Mouse (Mus musculus): ENCODE results near the gene 4930469K13Rik. TPM values are rescaled to one million over a fixed set of nuclear protein-coding genes. Genes with fewer than 3 reads are reported as not detected.
A peak's percentile ranks its signal among the peaks of the same experiment; 100 is the strongest.

The 4930469K13Rik gene
- total RNA-seq, 2 experiments from 2014 or later: not detected

DNA sequence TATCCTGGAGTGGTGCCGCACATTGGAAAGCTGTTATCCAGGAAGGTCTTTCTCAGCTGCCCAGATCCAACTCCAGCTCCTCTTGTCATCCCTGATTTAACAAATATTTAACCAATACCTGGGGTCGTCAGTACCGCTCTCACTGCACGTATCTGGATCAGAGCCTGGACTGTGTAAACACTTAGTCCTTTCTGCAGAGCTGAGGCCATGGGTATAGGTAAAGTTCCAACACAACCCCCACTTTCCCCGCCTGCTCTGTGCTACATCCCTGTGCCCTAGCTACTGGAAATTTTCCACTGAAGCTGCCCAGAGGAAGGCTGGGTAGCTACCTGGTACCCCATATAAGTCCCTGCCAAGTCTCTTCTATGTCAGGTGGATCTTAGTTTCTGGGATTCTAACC, 108.4 kb downstream of the 4930469K13Rik start:
- Histone ChIP-seq H3K4me3 (no peak overlapping the region), H3K27ac (no peak overlapping the region)
- DNase-seq (ENCODE audit: low spot score in 2 of 2): no peak
- no peak for TF ChIP-seq CTCF (conservative IDR thresholded peaks at IDR 0.05)

DNA sequence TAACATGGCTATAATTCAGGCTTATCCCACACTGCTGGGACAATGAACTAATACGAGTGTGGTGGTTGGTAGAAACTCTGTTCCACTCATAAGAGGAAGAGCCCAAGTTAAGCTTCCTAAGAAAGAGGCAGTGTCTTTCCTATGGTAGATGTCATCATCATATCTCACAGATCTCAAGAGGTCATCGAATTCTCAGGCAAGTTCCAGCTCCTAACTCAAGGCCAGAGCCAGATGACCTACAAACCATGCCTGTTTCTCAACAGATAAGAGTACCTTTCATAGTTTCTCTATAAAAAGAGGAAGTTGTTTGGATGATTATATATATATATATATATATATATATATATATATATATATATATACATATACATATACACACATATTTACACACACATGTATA, 111.8 kb downstream of the 4930469K13Rik start:
- no peak for DNase-seq (ENCODE audit: low spot score in 2 of 2)
- no peak overlapping the region for H3K4me3 ChIP-seq
- H3K27ac ChIP-seq: no peak overlapping the region
- TF ChIP-seq CTCF (conservative IDR thresholded peaks at IDR 0.05): no peak

DNA sequence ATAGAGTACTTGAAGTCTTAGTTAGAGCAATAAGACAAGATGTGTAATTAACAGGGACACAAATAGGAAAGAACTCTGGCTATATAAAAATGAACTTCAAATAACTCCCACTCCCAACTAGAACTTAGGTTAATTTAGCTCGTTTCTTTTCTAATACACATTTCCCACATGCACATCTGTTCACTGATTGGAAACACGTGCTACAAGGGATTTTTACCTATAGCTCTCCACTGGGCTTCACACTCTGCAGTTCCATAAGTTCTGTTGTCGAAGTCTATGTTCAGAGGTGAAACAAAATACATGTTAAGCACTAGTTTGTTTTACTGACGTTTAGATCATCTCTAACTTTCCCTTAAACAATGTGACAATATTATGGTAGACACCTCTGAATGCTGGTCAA, 118.2 kb downstream of the 4930469K13Rik start:
- TF ChIP-seq CTCF (conservative IDR thresholded peaks at IDR 0.05): no peak
- no peak overlapping the region for H3K27ac ChIP-seq
- DNase-seq (ENCODE audit: low spot score in 2 of 2): no peak
- H3K4me3 ChIP-seq: no peak overlapping the region

DNA sequence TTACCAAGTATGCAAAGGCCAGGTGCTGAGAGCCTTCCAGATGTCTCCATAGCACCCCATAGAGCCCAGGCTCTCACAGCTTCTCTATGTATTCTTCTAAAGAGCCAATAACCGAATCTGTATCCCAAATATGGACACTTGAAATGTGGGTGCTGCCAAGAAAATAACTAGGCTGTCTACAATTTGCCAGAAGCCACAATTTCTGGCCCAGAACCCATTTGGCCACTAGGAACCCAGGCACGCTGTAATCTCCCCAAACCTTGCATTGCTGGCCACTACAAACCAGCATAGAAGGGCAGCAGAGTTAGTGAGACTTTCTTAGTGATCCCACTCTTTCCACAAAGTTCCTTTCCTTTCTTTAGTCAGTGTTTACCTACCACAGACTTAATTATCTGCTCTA, 123.2 kb downstream of the 4930469K13Rik start:
- no peak for DNase-seq (ENCODE audit: low spot score in 2 of 2)

DNA sequence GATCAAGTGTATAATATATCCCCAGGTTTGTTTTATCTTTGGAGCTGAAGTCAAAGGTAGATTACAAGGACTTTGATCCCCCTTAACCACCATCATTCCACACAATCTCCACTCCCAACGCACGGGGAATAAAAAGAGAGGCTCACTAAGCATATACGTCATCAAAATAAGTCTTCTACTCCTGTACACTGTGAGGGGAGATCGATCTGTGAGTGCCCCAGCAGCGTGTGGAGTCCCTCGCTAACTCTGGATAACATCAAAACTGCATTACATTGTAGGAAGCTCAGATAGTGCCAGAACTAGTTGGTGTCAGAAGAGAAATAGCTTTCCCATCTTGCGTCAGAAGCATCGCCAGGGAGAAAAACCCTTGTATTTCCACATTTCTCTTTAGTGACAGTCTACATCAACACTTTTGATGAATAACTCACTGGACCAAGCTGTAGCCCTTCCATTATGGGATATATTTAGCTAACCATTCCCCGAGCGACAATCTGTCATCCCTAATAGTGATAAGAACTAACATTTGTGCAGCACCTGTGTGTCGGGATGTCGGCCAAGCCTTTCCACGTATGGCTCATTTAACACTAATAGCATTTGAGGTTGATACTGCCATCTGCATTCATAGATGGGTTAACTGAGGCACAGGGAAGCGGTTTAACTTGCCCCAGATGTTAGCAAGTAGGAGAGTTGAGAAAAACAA, 123.9 kb downstream of the 4930469K13Rik start:
- TF ChIP-seq CTCF (conservative IDR thresholded peaks at IDR 0.05): no peak
- no peak for DNase-seq (ENCODE audit: low spot score in 2 of 2)
- no peak overlapping the region for H3K27ac ChIP-seq
- H3K4me3 ChIP-seq: no peak overlapping the region

More for the DNA sequence above, 123.2 kb downstream of the 4930469K13Rik start:
- no peak for TF ChIP-seq CTCF (conservative IDR thresholded peaks at IDR 0.05)
- no peak overlapping the region for H3K27ac ChIP-seq
- H3K4me3 ChIP-seq: no peak overlapping the region

DNA sequence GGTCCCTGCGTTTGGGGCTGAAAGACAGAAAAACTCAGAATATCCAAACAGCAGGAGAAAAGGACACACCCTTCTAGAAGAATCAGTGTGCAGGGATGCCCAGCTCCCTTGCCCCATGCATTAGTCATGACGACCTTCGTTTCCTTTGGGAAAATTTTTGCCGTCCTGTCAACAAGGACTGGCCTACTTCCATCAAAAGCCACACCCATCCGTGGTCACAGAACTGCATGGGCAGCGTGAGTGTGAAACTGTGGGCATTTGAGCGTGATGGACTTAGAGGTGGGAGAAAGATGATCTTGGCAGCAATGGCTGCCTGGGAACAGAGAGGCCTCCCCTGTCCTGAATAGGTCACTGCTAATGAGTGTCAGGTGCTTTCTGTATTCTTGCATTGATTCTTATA, 126.2 kb downstream of the 4930469K13Rik start:
- Histone ChIP-seq H3K27ac (no peak overlapping the region), H3K4me3 (no peak overlapping the region)
- TF ChIP-seq CTCF (conservative IDR thresholded peaks at IDR 0.05): no peak
- DNase-seq (ENCODE audit: low spot score in 2 of 2): no peak

DNA sequence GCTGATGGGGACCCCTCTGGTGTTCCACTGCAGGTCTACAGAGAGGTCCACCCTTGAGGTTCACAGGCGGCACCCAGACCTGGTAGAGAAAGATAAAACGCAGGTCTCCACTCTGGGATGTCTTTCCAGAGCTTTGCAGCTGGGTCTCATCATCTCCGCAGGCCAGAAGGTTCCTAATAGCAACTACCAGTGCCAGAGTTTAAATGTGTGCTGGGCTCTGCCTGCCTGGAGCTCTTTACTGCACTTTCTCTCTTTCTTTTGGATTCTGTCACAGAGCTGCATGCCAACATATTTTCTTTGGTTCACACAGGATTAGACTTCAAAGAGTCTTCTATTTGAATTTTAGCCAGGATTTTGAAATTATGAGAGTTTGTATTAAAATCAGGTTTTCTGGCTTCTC, 129.2 kb downstream of the 4930469K13Rik start:
- DNase-seq (ENCODE audit: low spot score in 2 of 2): no peak
- no peak for TF ChIP-seq CTCF (conservative IDR thresholded peaks at IDR 0.05)
- H3K4me3 ChIP-seq: no peak overlapping the region
- no peak overlapping the region for H3K27ac ChIP-seq

DNA sequence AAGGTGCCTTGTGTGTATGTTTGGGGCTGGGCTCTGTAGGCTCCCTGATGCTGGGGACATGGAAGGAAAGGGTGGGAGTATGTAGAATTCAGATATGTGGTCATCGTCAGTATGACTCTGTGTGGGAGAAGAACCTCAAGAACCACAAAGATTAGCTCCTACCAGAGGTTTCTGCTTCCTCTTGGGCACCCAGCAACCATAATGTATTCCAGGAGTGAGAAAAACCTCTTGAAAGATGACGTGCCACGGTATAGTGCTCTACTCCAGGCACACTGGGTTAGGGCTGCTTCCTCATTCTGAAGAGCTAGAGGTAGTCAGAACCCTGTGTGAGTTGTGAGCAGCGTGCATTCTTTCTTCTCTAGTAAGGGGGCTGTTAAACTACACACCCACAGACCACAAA, 130.6 kb downstream of the 4930469K13Rik start:
- DNase-seq (ENCODE audit: low spot score in 2 of 2): no peak
- TF ChIP-seq CTCF (conservative IDR thresholded peaks at IDR 0.05): no peak
- Histone ChIP-seq H3K27ac (no peak overlapping the region), H3K4me3 (no peak overlapping the region)

DNA sequence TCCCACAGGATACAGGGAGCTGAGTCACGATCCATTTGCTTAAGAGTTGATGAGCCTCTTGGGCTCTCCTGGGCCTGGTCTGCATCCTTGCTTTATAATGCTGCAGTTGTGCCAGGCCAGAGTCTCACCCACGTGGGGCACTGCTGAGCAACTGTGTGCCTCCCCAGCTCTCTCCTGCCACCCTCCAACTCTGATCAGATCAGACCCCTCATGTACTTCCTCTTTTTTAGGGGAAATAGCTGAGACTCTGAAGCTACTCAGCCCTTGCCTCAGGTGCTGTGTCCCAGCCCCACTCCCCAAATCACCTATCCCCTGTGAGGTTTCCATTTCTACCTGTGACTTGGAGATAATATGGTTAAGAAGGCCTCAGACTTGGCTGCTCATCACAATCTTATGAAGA, 133.0 kb downstream of the 4930469K13Rik start:
- no peak for TF ChIP-seq CTCF (conservative IDR thresholded peaks at IDR 0.05)
- DNase-seq (ENCODE audit: low spot score in 2 of 2): no peak
- H3K27ac ChIP-seq: no peak overlapping the region
- H3K4me3 ChIP-seq: no peak overlapping the region

DNA sequence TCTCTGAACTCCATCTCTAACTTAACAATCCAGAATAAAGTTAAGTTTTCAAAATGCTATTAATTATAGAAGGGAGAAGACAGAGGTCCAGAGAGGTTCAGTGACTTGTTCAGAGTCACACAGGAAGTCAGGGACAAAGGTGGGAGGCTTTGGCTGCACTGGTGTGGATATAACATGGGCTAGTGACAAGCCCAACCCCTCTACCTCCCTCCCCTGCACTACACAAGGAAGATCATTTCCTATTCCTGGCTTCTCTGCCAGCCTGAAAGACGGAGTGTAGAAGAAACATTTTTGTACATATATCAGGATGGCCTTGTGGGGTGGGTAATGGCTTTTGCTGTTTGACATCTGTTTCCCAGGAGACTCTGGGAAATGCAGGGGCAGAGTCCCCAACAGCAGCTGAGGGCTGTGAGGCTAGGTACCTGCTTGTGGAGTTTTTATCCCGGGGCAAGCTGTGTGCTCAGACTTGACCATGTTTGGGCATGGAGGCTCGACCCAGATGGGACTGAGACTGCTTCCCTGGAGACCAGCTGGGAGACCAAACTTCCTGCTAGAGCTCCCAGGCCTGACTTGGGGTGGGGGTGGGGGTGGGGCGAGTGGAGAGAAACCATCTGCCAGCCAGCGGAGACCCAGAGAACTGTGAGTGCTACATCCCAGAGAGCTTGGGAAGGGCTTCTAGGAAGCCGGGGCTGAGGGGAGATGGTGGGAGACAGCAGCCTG, 135.5 kb downstream of the 4930469K13Rik start, which contains the start of gene Kcnmb1:
Gene Kcnmb1, plus strand, starts transcription at position 326 of the 720 bp plus-strand sequence.
- H3K4me3 ChIP-seq: no peak within 1 kb of the TSS
- TF ChIP-seq CTCF (conservative IDR thresholded peaks at IDR 0.05): no peak
- no peak for DNase-seq (ENCODE audit: low spot score in 2 of 2)
- no peak within 1 kb of the TSS for H3K27ac ChIP-seq

DNA sequence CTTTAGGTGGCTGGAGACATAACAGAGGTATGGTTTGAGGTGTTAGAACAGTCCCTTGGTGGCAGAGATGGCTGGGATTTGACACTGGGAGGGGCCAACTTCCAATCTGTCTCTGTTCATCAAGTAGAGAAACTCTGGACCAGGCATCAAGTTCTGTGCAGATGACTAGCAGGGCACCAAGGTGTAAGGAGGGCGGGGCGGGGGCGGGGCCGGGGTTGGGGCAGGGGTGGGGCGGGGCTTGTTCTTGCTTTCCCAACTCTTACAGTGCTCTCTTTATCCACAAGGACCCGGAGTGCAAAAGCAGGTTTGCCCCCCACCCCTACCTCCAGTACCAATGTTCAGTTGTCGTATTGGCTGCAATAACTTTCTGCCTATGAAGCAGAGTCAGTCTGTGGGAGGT, 136.2 kb downstream of the 4930469K13Rik start:
- H3K27ac ChIP-seq: no peak overlapping the region
- no peak overlapping the region for H3K4me3 ChIP-seq
- no peak for TF ChIP-seq CTCF (conservative IDR thresholded peaks at IDR 0.05)
- no peak for DNase-seq (ENCODE audit: low spot score in 2 of 2)

DNA sequence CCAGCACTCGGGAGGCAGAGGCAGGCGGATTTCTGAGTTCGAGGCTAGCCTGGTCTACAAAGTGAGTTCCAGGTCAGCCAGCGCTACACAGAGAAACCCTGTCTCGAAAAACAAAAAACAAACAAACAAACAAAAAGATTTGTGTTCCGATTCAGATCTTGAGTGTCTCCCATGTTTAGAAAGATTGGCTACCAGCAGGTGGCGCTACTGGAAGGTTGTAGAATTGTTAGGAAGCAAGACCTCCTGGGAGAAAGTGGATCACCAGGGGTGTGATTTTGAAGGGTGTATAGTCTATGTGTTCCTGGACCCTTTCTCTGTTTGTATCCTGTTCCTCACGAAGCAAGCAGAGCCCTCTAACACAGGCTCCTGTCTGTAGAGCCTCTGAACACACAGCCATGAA, 139.6 kb downstream of the 4930469K13Rik start:
- no peak overlapping the region for H3K27ac ChIP-seq
- DNase-seq (ENCODE audit: low spot score in 2 of 2): peak in 1 of 2 experiments; percentile 37
- no peak overlapping the region for H3K4me3 ChIP-seq
- peak; percentile 78 for TF ChIP-seq CTCF (conservative IDR thresholded peaks at IDR 0.05)

DNA sequence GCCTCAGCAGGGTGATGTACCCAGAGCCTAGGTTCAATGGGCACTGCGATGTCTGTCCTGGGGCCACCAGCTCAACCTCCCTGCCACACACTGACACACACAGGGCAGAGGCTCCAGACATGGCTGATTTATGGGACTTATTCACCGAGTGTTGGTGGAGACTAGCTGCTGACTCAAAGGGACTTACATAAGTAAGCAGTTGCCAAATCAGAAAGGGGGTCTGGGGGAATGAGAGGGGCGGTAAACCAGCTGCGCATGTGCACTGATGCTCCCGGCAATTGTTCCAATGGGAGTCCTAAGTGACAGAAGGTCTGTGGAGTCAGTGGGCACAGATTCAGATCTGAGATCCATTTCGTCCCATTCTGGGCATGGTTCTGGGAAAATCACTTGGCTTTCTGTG, 140.8 kb downstream of the 4930469K13Rik start:
- no peak for TF ChIP-seq CTCF (conservative IDR thresholded peaks at IDR 0.05)
- no peak overlapping the region for H3K27ac ChIP-seq
- peak in 1 of 2 experiments; percentile 15 for DNase-seq (ENCODE audit: low spot score in 2 of 2)
- no peak overlapping the region for H3K4me3 ChIP-seq

DNA sequence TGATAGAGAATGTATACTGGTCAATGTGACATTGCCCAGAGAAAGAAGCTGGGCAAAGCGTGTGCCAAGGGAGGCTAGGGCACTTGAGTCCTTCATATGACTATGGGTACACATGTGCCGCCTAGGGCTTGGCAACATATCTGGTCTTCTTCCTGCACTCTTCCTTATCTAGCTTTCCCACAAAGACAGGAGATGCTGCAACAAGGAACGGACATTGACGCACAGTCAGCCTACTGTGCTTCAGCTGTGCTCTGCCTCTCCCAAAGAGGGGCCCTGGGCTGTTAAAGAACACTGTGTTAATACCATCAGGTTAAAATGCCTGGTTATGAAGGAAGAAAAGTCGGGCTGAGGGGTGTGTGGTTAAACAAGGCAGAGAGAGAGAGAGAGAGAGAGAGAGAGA, 141.7 kb downstream of the 4930469K13Rik start:
- no peak for DNase-seq (ENCODE audit: low spot score in 2 of 2)
- no peak for TF ChIP-seq CTCF (conservative IDR thresholded peaks at IDR 0.05)
- H3K4me3 ChIP-seq: no peak overlapping the region
- no peak overlapping the region for H3K27ac ChIP-seq

Measured in layer of hippocampus, adult 2 months (tissue).